Mouse (Mus musculus) cerebellum, adult 9-10 months (tissue): ENCODE results near the gene Dclk1.

Source experiments
- DNase-seq: peaks from one replicate; pipeline ENCODE4 v3.0.0; 2022

Gene Dclk1

DNA sequence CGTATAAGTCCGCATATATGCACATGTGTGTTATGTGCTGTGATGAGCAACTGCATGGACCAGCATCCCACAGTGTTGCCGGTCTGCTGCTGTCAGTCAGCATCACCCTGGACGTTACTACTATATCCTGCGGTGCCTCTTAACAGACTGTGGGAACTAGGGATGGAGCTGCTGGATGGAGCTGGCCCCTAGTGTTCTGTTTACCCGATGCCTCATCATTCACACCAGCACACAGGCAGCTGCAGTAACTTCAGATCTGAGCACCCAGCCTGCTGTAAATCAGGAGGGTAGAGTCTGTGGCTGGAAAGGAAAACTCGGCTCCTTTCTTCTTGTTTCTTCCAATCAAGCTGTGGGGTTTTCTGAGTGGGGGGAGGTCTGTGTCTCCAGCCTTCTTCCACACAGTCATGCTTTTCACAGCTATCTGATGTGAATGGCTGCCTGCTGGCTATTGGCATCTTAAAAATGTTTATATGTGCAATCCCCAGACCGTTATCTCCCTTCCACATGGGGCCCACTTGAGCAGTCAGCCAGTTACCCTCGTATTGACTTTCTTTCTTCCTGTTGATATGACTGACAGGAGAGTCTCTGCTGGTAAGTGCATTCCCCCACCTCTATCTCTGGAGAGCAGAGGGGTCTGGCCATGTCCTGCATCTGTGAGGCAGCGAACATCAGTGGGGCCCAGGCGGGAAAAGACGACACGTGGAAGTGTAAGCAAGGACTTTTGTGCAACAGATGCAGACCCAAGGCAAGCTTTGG lies 301.9 kb downstream of the Dclk1 start:
- peak; percentile 16 for DNase-seq

- DNase-seq = no peak
These were observed 303.1 kb downstream of the Dclk1 start for GRCm38 (mm10) chr3:55545296-55545695.

DNA sequence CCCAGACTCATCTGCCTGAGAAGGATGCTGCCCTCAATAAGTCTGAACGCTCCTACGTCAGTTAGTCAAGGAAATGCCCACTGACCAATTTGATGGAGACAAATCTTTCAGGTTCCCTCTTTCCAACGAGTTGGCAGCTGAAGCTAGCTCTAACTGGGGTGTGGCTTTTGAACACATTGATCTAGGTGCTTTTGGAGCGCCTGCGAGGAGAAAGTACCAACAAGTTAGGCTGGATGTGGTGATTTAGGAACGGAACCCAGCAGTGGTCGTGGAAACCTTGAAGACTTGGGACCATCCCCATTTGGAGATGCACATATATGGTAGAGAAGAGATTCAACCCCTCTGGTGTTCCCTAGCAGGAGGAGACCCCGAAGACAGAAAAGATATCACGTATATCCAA lies 303.8 kb downstream of the Dclk1 start:
- no peak for DNase-seq

- no peak for DNase-seq
These were observed 304.9 kb downstream of the Dclk1 start for GRCm38 (mm10) chr3:55547106-55547505.

- DNase-seq = no peak
These were observed 307.2 kb downstream of the Dclk1 start for GRCm38 (mm10) chr3:55549376-55549775.

GRCm38 (mm10) chr3:55550962-55551361 lies 308.8 kb downstream of the Dclk1 start:
- no peak for DNase-seq

GRCm38 (mm10) chr3:55551912-55552311 lies 309.7 kb downstream of the Dclk1 start:
- no peak for DNase-seq

DNA sequence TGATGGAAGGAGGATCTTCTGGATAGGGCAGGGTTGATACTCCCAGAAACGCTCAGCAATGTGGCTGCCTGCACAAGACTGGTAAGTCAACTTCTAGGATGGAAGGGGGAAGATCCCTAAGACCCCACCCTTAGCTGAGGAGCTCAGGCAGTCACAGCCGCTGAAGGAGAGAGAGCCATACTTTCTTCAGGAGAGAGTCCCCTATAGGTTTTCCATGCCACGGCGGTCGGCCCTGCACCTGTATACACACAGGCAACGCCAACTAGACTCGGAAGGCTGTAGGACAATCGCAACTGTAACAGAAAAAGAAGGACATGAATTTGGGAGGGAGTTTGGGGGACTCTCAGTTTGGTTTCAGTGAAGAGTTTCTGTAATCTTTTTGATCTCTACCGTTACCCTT lies 310.9 kb downstream of the Dclk1 start:
- no peak for DNase-seq

DNA sequence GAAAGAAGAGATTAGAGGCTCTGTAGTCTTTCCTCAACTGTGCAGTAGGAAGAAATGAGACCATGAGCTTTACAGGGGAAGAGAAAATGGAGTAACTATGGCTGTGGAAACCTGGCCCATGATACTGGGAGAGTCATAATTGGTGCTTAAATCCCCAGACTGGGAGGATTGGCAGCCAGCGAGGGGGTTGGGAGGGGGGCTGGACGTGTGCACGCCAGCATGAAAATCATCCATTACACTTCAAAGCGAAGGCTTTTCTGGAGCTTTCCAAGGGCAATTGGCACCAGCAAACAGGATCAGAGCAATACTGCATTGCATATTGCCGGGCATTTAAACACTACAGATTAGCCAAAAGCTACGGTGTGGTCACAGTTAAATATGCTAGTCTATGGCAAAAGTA lies 313.7 kb downstream of the Dclk1 start:
- DNase-seq = no peak

GRCm38 (mm10) chr3:55558570-55558969 lies 316.4 kb downstream of the Dclk1 start:
- no peak for DNase-seq

DNA sequence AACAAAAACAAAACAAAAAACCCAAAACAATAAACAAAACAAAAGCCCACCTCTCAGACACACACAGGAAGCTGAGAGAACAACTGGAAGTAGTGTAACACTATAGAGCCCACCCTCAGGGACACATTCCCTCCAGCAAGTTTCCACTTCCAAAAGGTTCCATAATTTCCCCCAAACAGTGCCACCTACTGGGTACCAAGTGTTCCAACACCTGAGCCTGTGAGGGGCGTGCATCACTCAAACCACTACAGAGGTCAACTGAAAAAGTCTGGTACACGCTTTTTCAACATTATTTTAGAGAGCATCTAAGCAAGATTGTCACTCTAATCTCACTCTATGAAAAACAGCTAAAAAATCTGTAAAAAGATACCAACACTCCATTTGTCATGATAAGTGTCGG lies 325.3 kb downstream of the Dclk1 start:
- no peak for DNase-seq

DNA sequence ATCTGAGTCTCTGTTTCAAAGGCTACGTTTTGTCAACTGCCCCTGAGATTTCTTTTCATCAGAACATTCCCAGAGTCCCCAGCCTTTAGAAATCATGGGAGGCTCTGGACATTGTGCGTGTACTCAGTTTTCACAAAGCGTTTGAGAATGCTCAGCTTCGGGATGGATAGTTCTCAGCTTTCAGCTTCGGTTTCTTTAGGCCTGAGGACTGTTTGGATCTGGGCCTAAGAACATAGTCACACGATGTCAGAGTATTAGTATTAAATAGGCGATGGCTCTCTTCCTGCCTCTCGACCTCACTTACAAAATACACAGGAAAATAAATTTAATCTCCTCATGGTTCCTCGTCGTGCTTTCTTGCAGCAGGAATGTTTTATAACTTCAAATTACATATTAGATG lies 327.4 kb downstream of the Dclk1 start:
- no peak for DNase-seq

DNA sequence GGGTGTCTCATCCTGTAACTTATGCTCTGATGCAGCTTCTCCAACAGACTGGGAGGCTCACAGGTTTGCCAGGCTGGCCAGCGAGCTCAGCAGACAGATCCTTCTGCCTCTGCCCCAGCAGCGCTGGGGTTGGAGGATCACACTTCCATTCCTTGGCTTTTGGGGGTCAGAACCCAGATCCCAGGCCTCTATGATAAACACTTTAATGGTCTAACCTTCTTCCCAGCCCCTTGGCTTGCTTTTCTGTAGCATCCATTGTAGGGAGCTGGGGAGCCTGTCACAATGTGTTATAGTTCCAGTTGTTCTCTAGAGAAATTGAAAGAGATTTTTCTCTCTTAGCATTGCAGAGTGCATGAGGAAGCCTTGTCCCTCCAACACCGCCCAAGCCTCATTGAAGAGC lies 328.9 kb downstream of the Dclk1 start:
- no peak for DNase-seq

GRCm38 (mm10) chr3:55571552-55572296 lies 329.6 kb downstream of the Dclk1 start:
- no peak for DNase-seq

- no peak for DNase-seq
These were observed 330.1 kb downstream of the Dclk1 start for GRCm38 (mm10) chr3:55572297-55572681.

- DNase-seq = no peak
These were observed 331.8 kb downstream of the Dclk1 start for GRCm38 (mm10) chr3:55574003-55574402.

GRCm38 (mm10) chr3:55587434-55587971 lies 345.3 kb downstream of the Dclk1 start:
- no peak for DNase-seq

DNA sequence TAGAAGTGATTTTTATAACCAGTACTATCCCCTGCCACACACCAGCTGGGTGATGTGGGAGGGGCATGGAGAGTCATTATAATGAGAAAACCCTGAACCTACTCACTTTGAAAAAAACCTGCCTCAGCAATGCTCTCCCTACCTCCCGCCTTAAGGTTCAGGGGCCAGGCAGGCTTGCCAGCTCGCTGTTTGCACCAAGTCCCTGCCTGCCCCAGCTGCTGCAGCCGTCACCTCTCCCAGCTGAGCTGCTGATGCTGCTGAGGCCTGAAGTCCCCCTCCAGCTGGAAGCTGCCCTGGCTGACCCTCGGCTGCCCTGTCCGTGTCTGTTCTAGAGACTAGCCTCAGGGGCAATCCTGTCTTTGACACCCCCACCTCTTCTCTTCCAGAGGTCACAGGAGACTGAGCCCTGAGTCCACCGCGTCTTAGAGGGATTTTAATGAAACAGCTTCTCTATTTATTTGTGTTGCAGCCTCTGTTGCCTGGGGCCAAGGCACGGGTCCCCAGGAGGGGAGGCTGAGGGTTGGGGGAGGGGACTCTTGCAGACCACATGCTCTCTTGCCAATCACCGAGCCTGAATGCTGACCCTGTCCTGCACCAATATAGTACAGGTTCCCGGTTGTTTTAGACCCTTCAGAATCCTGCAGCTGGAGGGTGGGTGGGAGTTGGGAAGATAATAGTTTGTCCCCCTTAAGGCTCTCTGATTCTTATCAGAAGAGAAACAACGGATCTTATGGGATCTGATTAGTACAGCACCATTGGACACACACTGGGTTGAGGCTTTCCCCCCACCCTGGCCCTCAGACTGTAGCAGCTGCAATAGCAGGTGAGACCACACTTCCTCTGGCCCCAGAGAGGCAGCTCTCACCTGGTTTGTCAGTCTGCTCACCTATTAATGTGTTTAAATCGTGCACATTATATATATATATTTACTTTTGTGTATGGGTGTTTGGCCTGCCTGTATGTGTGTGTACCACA lies 346.1 kb downstream of the Dclk1 start:
- DNase-seq = no peak
